Mouse (Mus musculus) midbrain, embryonic 14.5 days (tissue): ENCODE measurements around the gene Gpr33. TPM values are rescaled to one million over a fixed set of nuclear protein-coding genes. Genes with fewer than 3 reads are reported as not detected.

Source experiments
- ATAC-seq: fragments of 200-750 bp; cut with Nextera tagmentation; 2 replicates; pipeline ENCODE4 v1.8.0; 2017; ENCODE audit warnings: moderate number of reproducible peaks, moderate library complexity; ENCODE audit not compliant: low FRiP score, low TSS enrichment
- DNase-seq: peaks from one replicate; pipeline ENCODE4 v3.0.0-alpha.2; 2015
- H3K27ac ChIP-seq: fragments of 300-500 bp; sonication (generic); replicated peaks from 2 replicates; pipeline ENCODE4 v1.5.1; 2014; ENCODE audit warnings: mild to moderate bottlenecking, low read depth, low read length, moderate library complexity
- H3K27me3 ChIP-seq: fragments of 300-500 bp; sonication (generic); 2 replicates; pipeline ENCODE4 v1.6.1; 2014; ENCODE audit warnings: low read length, control low read depth, mixed read lengths; ENCODE audit not compliant: control insufficient read depth, insufficient read depth
- H3K36me3 ChIP-seq: fragments of 300-500 bp; sonication (generic); 2 replicates; pipeline ENCODE4 v1.6.1; 2014; ENCODE audit warnings: low read length, control low read depth; ENCODE audit not compliant: control insufficient read depth, insufficient read depth
- H3K4me1 ChIP-seq: fragments of 300-500 bp; sonication (generic); 2 replicates; pipeline ENCODE4 v1.6.1; 2014; ENCODE audit warnings: mild to moderate bottlenecking, antibody characterized with exemption, low read length, control low read depth; ENCODE audit not compliant: control insufficient read depth, insufficient read depth
- H3K4me2 ChIP-seq: fragments of 300-500 bp; sonication (generic); 2 replicates; pipeline ENCODE4 v1.6.1; 2014; ENCODE audit warnings: mild to moderate bottlenecking, low read length, moderate library complexity
- H3K4me3 ChIP-seq: fragments of 300-500 bp; sonication (generic); replicated peaks from 2 replicates; pipeline ENCODE4 v1.5.1; 2014; ENCODE audit warnings: low read depth, low read length
- H3K9ac ChIP-seq: fragments of 300-500 bp; sonication (generic); replicated peaks from 2 replicates; pipeline ENCODE4 v1.6.1; 2014; ENCODE audit warnings: mild to moderate bottlenecking, low read length, moderate library complexity
- H3K9me3 ChIP-seq: fragments of 300-500 bp; sonication (generic); 2 replicates; pipeline ENCODE4 v1.6.1; 2016; ENCODE audit warnings: low read length, control low read depth, mixed read lengths; ENCODE audit not compliant: control insufficient read depth
- WGBS: fragments of 180-500 bp; shearing (Covaris S2); extraction: QIAGEN DNeasy Blood & Tissue Kit; methylation state at CpG from one replicate; pipeline ENCODE4 v1.1.7; 2014; 5-methylcytosine and 5-hydroxymethylcytosine counted together
- polyA plus RNA-seq: library from polyadenylated mRNA; unstranded; fragments of >200 nt; fragmentation: Nextera tagmentation; extraction: Ambion mirVana; gene quantifications from 2 replicates; pipeline ENCODE4 v1.2.1, GENCODE M21; 2014

The Gpr33 gene
- polyA plus RNA-seq, 1 experiment from 2014 or later: not detected

DNA sequence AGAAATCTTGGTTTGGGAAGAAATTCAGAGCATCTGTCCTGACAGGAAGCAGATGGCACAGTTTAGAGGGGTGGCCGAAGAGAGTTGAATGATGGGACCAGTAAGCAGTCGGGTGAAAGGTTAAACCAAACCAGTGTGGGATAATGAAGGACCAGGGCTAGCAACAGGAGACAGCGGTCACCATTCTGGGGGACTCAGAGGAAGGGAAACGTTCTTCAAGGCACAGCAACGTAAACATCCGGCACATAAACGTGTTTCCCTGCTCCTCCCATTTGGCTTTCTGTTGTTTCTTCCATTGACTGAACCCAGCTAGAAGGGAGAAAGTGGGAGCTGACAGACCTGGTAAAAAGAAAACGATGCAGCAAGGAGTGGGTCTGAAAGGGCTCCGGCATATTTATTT is 14.6 kb downstream of the Gpr33 start:
- Histone ChIP-seq H3K4me1 (no peaks in the 10 kb centered on the region), H3K27ac (no peak overlapping the region), H3K27me3 (no peaks in the 10 kb centered on the region), H3K4me3 (no peak overlapping the region), H3K9me3 (no peaks in the 10 kb centered on the region), H3K4me2 (no peak overlapping the region), H3K9ac (no peak overlapping the region), H3K36me3 (no peaks in the 10 kb centered on the region)
- WGBS: 77% methylated on average over 9 of the region's 9 CpGs
- DNase-seq (no peak), ATAC-seq (no peak)

GRCm38 (mm10) chr12:52012159-52012558 is 15.7 kb downstream of the Gpr33 start:
- Histone ChIP-seq H3K4me2 (no peak overlapping the region), H3K4me3 (no peak overlapping the region), H3K9ac (no peak overlapping the region), H3K27me3 (no peaks in the 10 kb centered on the region), H3K36me3 (no peaks in the 10 kb centered on the region), H3K4me1 (no peaks in the 10 kb centered on the region), H3K27ac (no peak overlapping the region), H3K9me3 (no peaks in the 10 kb centered on the region)
- ATAC-seq (no peak), DNase-seq (no peak)
- WGBS: 78% methylated on average over 8 of the region's 8 CpGs

GRCm38 (mm10) chr12:52010630-52010961 is 17.3 kb downstream of the Gpr33 start:
- ATAC-seq: no peak
- 60% methylated on average over 2 of the region's 2 CpGs for WGBS

GRCm38 (mm10) chr12:52009928-52010629 is 17.8 kb downstream of the Gpr33 start:
- ATAC-seq: no peak
- 24% methylated on average over 15 of the region's 15 CpGs for WGBS
- DNase-seq: peak; percentile 57

More at GRCm38 (mm10) chr12:52010630-52010961, 17.3 kb downstream of the Gpr33 start:
- Histone ChIP-seq H3K4me2 (peak overlapping the region; percentile 45), H3K9me3 (no peaks in the 10 kb centered on the region), H3K27me3 (no peaks in the 10 kb centered on the region), H3K4me3 (peak overlapping the region; percentile 11), H3K9ac (no peak overlapping the region), H3K36me3 (no peaks in the 10 kb centered on the region), H3K4me1 (no peaks in the 10 kb centered on the region), H3K27ac (0 out of 2 replicates have a peak overlapping the region, but pooled peaks have one; percentile 46)
- DNase-seq: peak; percentile 87

DNA sequence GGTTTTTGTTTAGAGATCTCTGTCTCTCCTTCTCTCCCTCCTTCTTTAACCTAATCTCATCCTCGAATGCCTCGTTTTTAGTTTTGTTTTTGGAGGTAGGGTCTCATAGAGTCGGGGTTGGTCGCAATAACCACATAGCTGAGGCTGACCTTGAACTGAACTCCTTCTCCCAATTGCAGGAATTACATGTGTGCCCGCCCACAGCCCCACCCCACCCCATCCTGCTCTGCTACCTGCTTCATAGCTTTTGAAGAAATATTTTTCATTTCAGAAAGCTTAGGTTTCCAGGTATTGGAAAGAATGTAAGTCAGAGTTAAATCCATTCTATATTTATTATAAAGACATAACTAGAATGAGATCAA is 21.2 kb downstream of the Gpr33 start:
- no peak for DNase-seq
- Histone ChIP-seq H3K36me3 (no peaks in the 10 kb centered on the region), H3K27ac (0 out of 2 replicates have a peak overlapping the region, but pooled peaks have one; percentile 68), H3K27me3 (no peaks in the 10 kb centered on the region), H3K4me1 (no peaks in the 10 kb centered on the region), H3K9me3 (no peaks in the 10 kb centered on the region), H3K4me2 (peak overlapping the region; percentile 70), H3K9ac (peak overlapping the region; percentile 65; the same call in 1 of the 2 replicates), H3K4me3 (peak overlapping the region; percentile 67)
- WGBS: 48% methylated on average over 5 of the region's 5 CpGs
- ATAC-seq: peak; percentile 55

More at GRCm38 (mm10) chr12:52009928-52010629, 17.8 kb downstream of the Gpr33 start:
- H3K4me3 ChIP-seq: peak overlapping the region; percentile 11
- no peaks in the 10 kb centered on the region for H3K9me3 ChIP-seq
- peak overlapping the region; percentile 45 for H3K4me2 ChIP-seq
- no peak overlapping the region for H3K9ac ChIP-seq
- H3K27ac ChIP-seq: peak overlapping the region; percentile 14; the same call in 1 of the 2 replicates
- no peaks in the 10 kb centered on the region for H3K36me3 ChIP-seq
- H3K27me3 ChIP-seq: no peaks in the 10 kb centered on the region
- no peaks in the 10 kb centered on the region for H3K4me1 ChIP-seq

DNA sequence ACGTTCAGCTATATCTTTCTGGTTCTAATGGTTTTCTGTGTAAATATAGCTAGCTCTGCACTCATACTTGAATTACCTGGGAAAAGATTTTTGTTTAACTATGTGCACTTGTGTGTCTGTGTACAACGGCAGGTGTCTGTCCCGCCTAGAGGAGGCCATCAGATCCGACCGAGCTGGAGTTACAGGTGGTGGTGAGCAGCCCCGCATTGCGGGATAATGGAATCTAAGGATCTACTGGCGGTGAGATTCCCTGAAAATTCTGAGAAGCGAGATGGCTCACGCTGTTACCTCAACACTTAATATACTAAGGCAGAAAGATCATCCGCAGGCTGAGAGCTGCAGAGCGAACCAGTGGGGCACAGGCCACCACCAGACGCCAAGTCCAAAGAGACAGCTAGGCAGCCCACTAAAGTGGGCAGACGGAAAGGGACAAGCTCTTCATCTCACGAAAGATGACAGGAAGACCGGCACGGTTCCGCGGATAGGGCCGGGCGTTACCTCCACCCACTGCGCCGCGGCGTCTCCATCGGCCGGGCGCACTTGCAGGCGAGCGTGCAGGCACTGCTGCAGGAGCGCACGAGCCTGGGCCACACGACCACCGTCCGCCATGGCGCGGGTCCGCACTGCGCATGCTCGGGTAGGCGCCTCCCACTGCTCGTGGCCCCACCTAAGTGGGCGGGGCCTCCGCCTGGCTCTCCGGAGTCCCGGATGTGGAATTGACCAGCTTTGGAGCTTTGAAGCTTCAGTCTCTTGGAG is 21.8 kb downstream of the Gpr33 start, which contains the start of gene Dtd2:
Dtd2 (minus strand) TSS at position 625 of the 756 bp plus-strand sequence.
- Histone ChIP-seq H3K27ac (peak within 1 kb of the TSS; percentile 68), H3K36me3 (no peaks in the 10 kb centered on the region), H3K4me2 (peak within 1 kb of the TSS; percentile 70), H3K9me3 (no peaks in the 10 kb centered on the region), H3K9ac (peak within 1 kb of the TSS; percentile 65), H3K4me1 (no peaks in the 10 kb centered on the region), H3K4me3 (peak within 1 kb of the TSS; percentile 67), H3K27me3 (no peaks in the 10 kb centered on the region)
- DNase-seq: peak; percentile 97
- 2% methylated on average over 46 of the region's 46 CpGs for WGBS
- ATAC-seq: peak; percentile 96

DNA sequence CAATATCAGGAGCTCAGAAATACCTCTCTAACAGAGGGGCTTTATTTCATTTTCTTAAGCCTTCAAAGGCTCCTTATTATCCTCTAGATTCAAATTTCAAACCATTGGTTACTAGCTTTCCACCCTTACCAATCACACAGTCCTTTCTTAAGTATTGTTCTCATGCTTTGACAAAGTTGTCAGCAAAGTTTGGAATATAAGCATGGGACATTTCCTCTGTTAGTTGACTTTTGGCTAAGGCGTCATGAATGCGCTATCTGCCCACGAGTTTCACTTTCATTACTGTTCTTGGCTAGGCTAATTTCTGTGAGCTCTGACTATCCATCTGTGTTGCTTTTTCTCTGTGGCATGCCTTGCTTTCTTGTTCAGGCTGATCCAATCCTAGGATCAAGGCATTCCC is 25.1 kb downstream of the Gpr33 start:
- no peak for ATAC-seq
- H3K36me3 ChIP-seq: peaks cover 16% of the 10 kb centered on the region
- H3K9ac ChIP-seq: no peak overlapping the region
- 96% methylated on average over 3 of the region's 3 CpGs for WGBS
- H3K4me1 ChIP-seq: no peaks in the 10 kb centered on the region
- H3K27ac ChIP-seq: no peak overlapping the region
- DNase-seq: no peak
- no peak overlapping the region for H3K4me2 ChIP-seq
- no peaks in the 10 kb centered on the region for H3K27me3 ChIP-seq
- H3K9me3 ChIP-seq: no peaks in the 10 kb centered on the region
- no peak overlapping the region for H3K4me3 ChIP-seq

DNA sequence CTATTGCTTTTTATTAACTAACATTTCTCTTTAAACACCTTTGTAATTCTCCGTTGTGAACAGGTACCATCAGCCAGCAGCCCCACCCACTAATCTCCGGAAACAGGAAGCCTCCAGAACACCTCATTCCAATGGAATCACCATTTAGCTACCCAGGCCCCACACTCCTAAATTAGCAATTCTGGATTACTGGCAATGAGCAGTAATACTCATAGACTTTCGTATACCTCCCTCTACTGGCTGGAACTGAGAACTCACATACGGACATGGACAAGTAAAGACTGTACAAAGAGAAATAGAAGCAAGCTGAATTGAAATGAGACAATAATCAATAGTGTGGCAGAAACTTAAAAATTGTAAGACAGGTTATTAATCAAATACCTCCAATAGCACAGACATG is 26.3 kb downstream of the Gpr33 start:
- Histone ChIP-seq H3K27ac (no peak overlapping the region), H3K4me1 (no peaks in the 10 kb centered on the region), H3K36me3 (peaks cover 20% of the 10 kb centered on the region), H3K9me3 (no peaks in the 10 kb centered on the region), H3K4me2 (no peak overlapping the region), H3K9ac (no peak overlapping the region), H3K4me3 (no peak overlapping the region), H3K27me3 (no peaks in the 10 kb centered on the region)
- peak; percentile 92 for DNase-seq
- 0 out of 2 replicates have a peak, but pooled peaks have one; percentile 65 for ATAC-seq
- 31% methylated on average over 4 of the region's 4 CpGs for WGBS
